Mouse (Mus musculus) forebrain, embryonic 14.5 days (tissue): ENCODE measurements at regions not wholly inside any gene's neighbourhood (a gene's known extent, or its start where the extent isn't known, plus 50 kb on each side); places are given as distances from the start of the nearest gene placed in this dataset.

Source experiments
- ATAC-seq: fragments of 200-750 bp; cut with Nextera tagmentation; 2 replicates; pipeline ENCODE4 v1.8.0; 2017; ENCODE audit warnings: mild to moderate bottlenecking, moderate library complexity
- DNase-seq: peaks from one replicate; pipeline ENCODE4 v3.0.0-alpha.2; 2015; ENCODE audit warnings: low spot score
- H3K27ac ChIP-seq: fragments of 300-500 bp; sonication (generic); 2 replicates; pipeline ENCODE4 v1.5.1; 2014; ENCODE audit warnings: low read depth, mild to moderate bottlenecking, control low read depth, low read length, moderate library complexity
- H3K27me3 ChIP-seq: fragments of 300-500 bp; sonication (generic); replicated peaks from 2 replicates; pipeline ENCODE4 v1.6.1; 2014; ENCODE audit warnings: low read length, control low read depth, mixed read lengths; ENCODE audit not compliant: control insufficient read depth, insufficient read depth
- H3K36me3 ChIP-seq: fragments of 300-500 bp; sonication (generic); 2 replicates; pipeline ENCODE4 v1.6.1; 2014; ENCODE audit warnings: low read length, control low read depth; ENCODE audit not compliant: control insufficient read depth, insufficient read depth
- H3K4me1 ChIP-seq: fragments of 300-500 bp; sonication (generic); 2 replicates; pipeline ENCODE4 v1.6.1; 2014; ENCODE audit warnings: antibody characterized with exemption, low read length, control low read depth; ENCODE audit not compliant: control insufficient read depth, insufficient read depth
- H3K4me2 ChIP-seq: fragments of 300-500 bp; sonication (generic); 2 replicates; pipeline ENCODE4 v1.6.1; 2014; ENCODE audit warnings: mild to moderate bottlenecking, control low read depth, low read length
- H3K4me3 ChIP-seq: fragments of 300-500 bp; sonication (generic); 2 replicates; pipeline ENCODE4 v1.5.1; 2014; ENCODE audit warnings: low read depth, low read length, control low read depth
- H3K9ac ChIP-seq: fragments of 300-500 bp; sonication (generic); 2 replicates; pipeline ENCODE4 v1.6.1; 2014; ENCODE audit warnings: mild to moderate bottlenecking, low read length, control low read depth, moderate library complexity
- H3K9me3 ChIP-seq: fragments of 300-500 bp; sonication (generic); replicated peaks from 2 replicates; pipeline ENCODE4 v1.6.1; 2016; ENCODE audit warnings: low read length, control low read depth, mixed read lengths; ENCODE audit not compliant: control insufficient read depth
- WGBS: fragments of 180-500 bp; shearing (Covaris S2); extraction: QIAGEN DNeasy Blood & Tissue Kit; methylation state at CpG from one replicate; pipeline ENCODE4 v1.1.7; 2014; 5-methylcytosine and 5-hydroxymethylcytosine counted together

- peak overlapping the region; percentile 27; the same call in 1 of the 2 replicates for H3K27ac ChIP-seq
- no peak overlapping the region for H3K4me3 ChIP-seq
- no peaks in the 10 kb centered on the region for H3K27me3 ChIP-seq
- peak; percentile 82 for DNase-seq
- H3K36me3 ChIP-seq = no peaks in the 10 kb centered on the region
- H3K4me2 ChIP-seq = no peak overlapping the region
- no peaks in the 10 kb centered on the region for H3K9me3 ChIP-seq
- peak; percentile 42; the same call in 1 of the 2 replicates for ATAC-seq
- peaks cover 10% of the 10 kb centered on the region for H3K4me1 ChIP-seq
- 54% methylated on average over 12 of the region's 12 CpGs for WGBS
- no peak overlapping the region for H3K9ac ChIP-seq
Observed at GRCm38 (mm10) chr4:83166867-83167814, 115.0 kb upstream of the Frem1 start.

- Histone ChIP-seq H3K9ac (no peak overlapping the region), H3K4me1 (peaks cover 7% of the 10 kb centered on the region; the same call in 1 of the 2 replicates), H3K27ac (no peak overlapping the region), H3K27me3 (no peaks in the 10 kb centered on the region), H3K9me3 (no peaks in the 10 kb centered on the region), H3K36me3 (no peaks in the 10 kb centered on the region), H3K4me3 (no peak overlapping the region), H3K4me2 (no peak overlapping the region)
- ATAC-seq (no peak), DNase-seq (no peak)
- 96% methylated on average over 3 of the region's 3 CpGs for WGBS
Observed at GRCm38 (mm10) chr4:83146740-83147139, 94.6 kb upstream of the Frem1 start.

GRCm38 (mm10) chr4:83145738-83146217, 93.6 kb upstream of the Frem1 start:
- H3K36me3 ChIP-seq = no peaks in the 10 kb centered on the region
- ATAC-seq (no peak), DNase-seq (no peak)
- H3K27me3 ChIP-seq = no peaks in the 10 kb centered on the region
- no peak overlapping the region for H3K4me2 ChIP-seq
- no peaks in the 10 kb centered on the region for H3K9me3 ChIP-seq
- no peak overlapping the region for H3K27ac ChIP-seq
- H3K4me1 ChIP-seq = peaks cover 7% of the 10 kb centered on the region; the same call in 1 of the 2 replicates
- WGBS = 12% methylated on average over 8 of the region's 8 CpGs
- no peak overlapping the region for H3K9ac ChIP-seq
- no peak overlapping the region for H3K4me3 ChIP-seq

GRCm38 (mm10) chr4:83144781-83145517, 92.8 kb upstream of the Frem1 start:
- WGBS = 79% methylated on average over 11 of the region's 11 CpGs
- Histone ChIP-seq H3K9ac (no peak overlapping the region), H3K27ac (no peak overlapping the region), H3K4me2 (no peak overlapping the region), H3K36me3 (no peaks in the 10 kb centered on the region), H3K9me3 (no peaks in the 10 kb centered on the region), H3K27me3 (no peaks in the 10 kb centered on the region), H3K4me1 (peaks cover 7% of the 10 kb centered on the region; the same call in 1 of the 2 replicates), H3K4me3 (no peak overlapping the region)
- DNase-seq = no peak
- ATAC-seq = no peak

- ATAC-seq = no peak
- no peak overlapping the region for H3K27ac ChIP-seq
- WGBS = 75% methylated on average over 5 of the region's 5 CpGs
- no peak overlapping the region for H3K4me2 ChIP-seq
- peaks cover 3% of the 10 kb centered on the region; the same call in 1 of the 2 replicates for H3K4me1 ChIP-seq
- H3K36me3 ChIP-seq = no peaks in the 10 kb centered on the region
- no peak overlapping the region for H3K4me3 ChIP-seq
- no peak for DNase-seq
- no peak overlapping the region for H3K9ac ChIP-seq
- no peaks in the 10 kb centered on the region for H3K27me3 ChIP-seq
- H3K9me3 ChIP-seq = no peaks in the 10 kb centered on the region
Observed at GRCm38 (mm10) chr4:83141736-83142135, 89.6 kb upstream of the Frem1 start.

DNA sequence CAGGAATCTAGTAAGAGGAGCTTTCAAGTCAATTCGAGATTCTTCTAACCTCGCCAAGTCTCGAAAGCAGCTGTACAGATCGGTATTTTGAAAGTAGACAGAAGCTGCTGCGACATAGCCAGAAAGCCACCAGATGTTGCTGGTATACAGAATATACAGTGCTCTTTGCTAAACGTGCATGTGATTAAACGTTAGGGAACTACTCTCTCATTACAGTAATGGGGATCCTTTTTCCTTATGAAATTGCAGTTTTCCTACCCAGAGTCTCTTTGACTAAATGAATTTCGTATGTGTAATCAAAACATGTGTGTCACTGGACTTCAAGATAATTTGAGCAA, 70.5 kb upstream of the Frem1 start:
- Histone ChIP-seq H3K27me3 (no peaks in the 10 kb centered on the region), H3K4me3 (no peak overlapping the region), H3K4me2 (no peak overlapping the region), H3K9me3 (no peaks in the 10 kb centered on the region), H3K4me1 (no peaks in the 10 kb centered on the region), H3K27ac (no peak overlapping the region), H3K36me3 (no peaks in the 10 kb centered on the region), H3K9ac (no peak overlapping the region)
- 87% methylated on average over 8 of the region's 8 CpGs for WGBS
- DNase-seq = no peak
- no peak for ATAC-seq

DNA sequence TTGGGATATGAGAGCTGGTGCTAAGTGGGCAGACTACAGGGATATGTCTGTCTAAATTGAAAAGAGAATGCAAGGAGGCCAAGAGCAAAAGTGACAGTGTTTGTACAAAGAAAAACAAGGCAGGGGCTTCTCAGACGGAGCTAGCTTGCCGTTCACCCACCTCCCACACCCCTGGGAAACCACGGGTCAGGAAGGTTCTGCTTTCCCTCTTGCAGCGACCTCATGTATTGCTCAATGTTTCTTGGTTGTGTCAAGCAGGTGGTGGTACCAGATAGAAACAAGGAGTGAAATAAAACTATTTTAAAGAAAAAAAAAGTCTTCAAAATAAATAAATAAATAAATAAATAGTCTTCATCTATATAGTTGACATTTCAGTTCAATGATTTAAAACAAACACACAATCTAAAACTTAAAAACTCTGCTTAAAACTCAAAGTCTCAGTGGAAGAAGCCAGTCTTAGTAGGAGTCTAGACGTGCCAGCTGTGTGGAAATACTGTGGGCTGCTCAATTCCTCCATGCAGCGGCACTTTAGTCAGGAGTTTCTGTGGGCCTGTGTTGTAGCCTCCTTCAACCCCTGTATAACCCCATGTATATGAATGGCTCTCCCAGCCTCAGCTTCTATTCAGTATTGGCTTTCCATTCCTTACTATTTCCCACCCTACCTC, 70.0 kb upstream of the Frem1 start:
- 87% methylated on average over 6 of the region's 6 CpGs for WGBS
- Histone ChIP-seq H3K9me3 (no peaks in the 10 kb centered on the region), H3K4me1 (no peaks in the 10 kb centered on the region), H3K4me2 (no peak overlapping the region), H3K27ac (no peak overlapping the region), H3K36me3 (no peaks in the 10 kb centered on the region), H3K9ac (no peak overlapping the region), H3K27me3 (no peaks in the 10 kb centered on the region), H3K4me3 (no peak overlapping the region)
- no peak for DNase-seq
- ATAC-seq = no peak

GRCm38 (mm10) chr4:83108659-83108967, 56.5 kb upstream of the Frem1 start:
- no peak overlapping the region for H3K9ac ChIP-seq
- H3K9me3 ChIP-seq = no peaks in the 10 kb centered on the region
- no peak overlapping the region for H3K27ac ChIP-seq
- no peak for ATAC-seq
- H3K4me1 ChIP-seq = no peaks in the 10 kb centered on the region
- 53% methylated on average over 3 of the region's 3 CpGs for WGBS
- H3K27me3 ChIP-seq = no peaks in the 10 kb centered on the region
- no peak overlapping the region for H3K4me2 ChIP-seq
- no peak overlapping the region for H3K4me3 ChIP-seq
- no peak for DNase-seq
- H3K36me3 ChIP-seq = no peaks in the 10 kb centered on the region
